Mouse (Mus musculus) cerebellum, postnatal 36 days (tissue): ENCODE data around the gene Eif4e1b.
A peak's percentile ranks its signal among the peaks of the same experiment; 100 is the strongest.

Experiments used
- DNase-seq, 2 experiments: peaks; one replicate each; pipeline ENCODE4 v3.0.0; 2021 to 2022; ENCODE audit warnings: mixed read lengths in 2 of 2

Eif4e1b gene

DNA sequence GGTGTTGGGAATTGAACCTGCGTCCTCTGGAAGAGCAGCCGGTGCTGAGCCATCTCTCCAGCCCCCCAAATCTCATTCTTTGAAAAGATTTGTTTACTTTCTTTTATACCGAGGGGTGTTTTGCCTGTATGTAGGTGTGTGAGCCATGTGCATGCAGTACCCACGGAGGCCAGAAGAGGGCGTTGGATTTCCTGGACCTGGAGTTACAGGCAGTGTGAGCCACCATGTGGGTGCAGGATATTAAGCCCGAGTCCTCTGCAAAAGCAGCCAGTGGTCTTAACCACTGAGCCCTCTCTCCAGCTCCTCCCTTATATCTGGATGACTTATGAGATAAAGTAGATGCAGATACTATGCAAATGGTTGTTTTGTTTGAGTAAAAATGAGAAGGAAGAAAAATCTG, 19.2 kb downstream of the Eif4e1b start:
- DNase-seq = no peak

DNA sequence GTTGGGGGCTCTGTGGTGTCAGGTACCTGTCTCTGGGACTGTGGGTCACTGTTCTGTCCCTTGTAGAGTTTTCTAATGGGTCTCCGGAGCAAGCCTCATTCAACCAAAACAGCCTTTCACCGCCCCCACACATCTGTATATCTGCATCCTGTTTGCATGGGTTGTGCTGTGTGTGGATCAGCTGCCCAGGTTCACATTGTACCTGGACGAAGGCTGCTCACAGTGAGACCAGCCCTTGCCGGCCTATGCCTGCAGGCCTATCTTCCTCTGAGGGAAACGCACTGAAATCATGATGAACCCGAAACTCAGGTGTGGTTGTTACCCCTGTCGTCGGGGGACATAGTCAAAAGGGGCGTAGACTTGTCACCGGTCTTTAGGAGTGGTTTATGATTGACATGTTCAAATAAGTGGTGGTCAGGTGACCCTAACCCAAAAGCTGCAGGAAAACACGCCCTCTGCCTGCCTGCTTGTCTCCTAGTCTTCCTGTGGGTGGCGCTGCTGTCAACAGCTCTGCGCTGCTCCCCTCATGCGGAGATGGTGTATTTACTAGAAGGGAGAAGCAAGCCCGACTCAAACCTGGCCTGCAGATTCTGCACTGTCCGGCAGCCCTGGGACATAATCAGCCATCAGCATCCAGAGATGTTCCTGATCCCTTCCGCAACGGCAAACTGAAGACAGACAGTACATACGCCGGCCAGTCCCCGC, 21.5 kb downstream of the Eif4e1b start:
- DNase-seq = peak; percentile 67 to 70

DNA sequence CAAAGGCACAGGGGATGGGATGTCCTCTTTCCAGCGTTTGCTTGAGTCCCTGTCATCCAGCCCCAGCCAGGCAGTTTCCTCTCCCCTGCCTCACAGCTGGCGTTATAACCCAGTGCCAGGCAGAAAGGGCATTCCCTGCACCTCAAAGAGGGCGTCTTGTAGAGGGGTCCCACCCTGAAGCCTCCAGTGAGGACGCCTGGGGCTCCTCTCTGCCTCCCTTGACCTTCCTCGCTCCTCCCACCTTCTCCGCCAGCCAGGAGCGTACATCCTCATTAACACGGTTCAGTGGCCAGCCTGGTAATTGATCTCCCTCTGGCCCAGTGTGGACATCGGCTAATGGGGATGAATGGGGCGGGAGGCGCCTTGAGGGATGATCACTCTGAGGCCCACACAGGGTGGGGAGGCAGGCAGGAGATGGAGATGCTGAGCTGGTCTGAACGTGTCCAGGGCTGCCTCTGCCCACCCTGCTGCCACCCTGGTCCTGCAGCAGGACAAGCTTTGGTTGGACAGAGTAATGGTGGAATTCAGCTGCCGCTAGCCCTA, 22.7 kb downstream of the Eif4e1b start:
- DNase-seq = no peak

DNA sequence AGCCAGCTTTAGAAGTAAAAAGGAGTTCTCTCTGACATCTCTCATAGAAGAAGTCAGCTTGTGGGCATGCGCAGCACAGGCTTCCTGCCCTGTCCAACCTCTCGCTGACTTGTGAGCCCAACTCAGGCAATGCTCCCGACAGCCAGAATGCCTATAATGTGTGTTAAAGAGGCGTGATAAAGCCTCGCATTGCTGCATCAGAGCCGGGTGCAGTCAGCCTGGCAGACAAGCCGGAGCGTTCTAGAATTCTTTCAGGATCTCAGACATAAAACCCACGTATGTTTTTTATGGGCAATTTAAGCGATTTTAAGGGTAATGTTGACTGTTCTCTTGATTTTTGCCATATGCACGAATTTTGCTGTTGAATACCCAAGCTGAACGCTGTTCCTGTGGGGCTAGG, 24.3 kb downstream of the Eif4e1b start:
- no peak for DNase-seq

DNA sequence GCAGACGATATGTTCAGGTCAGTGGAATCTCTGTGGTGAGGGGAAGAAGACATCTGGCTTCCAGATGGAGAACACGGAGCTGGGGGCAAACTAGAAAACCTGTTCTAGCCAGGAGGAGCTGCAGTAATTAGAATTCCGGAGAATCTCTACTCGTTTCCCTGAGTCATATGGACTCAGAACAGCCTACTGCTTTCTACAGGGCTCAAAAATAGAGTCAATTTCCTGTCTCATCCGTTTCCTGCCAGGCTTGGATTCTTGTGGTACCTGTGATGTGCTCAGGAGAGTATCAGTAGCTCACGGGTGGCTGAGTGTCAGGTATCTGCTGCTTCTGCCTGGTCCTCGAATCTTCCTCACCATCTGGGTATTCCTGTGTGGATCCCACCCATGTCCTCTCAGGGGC, 27.7 kb downstream of the Eif4e1b start:
- DNase-seq = no peak

DNA sequence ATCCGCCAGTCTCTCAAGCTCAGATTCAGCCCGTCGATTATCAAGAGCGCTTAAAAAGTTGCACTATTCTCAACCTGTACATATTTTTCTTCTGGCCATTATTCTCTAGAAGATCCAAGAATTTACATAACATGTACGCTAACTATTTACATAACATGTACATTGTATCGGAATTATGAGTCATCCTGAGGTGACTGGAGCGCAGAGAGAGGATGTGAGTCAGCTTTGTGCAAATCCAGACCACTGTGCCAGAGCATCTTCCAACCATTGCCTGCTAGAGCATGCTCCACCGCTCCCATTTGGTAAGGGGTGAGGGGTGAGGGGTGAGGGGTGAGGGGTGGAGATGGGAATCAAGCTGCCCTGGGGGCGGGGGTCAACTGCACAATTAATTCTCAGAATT, 29.6 kb downstream of the Eif4e1b start:
- DNase-seq = no peak

DNA sequence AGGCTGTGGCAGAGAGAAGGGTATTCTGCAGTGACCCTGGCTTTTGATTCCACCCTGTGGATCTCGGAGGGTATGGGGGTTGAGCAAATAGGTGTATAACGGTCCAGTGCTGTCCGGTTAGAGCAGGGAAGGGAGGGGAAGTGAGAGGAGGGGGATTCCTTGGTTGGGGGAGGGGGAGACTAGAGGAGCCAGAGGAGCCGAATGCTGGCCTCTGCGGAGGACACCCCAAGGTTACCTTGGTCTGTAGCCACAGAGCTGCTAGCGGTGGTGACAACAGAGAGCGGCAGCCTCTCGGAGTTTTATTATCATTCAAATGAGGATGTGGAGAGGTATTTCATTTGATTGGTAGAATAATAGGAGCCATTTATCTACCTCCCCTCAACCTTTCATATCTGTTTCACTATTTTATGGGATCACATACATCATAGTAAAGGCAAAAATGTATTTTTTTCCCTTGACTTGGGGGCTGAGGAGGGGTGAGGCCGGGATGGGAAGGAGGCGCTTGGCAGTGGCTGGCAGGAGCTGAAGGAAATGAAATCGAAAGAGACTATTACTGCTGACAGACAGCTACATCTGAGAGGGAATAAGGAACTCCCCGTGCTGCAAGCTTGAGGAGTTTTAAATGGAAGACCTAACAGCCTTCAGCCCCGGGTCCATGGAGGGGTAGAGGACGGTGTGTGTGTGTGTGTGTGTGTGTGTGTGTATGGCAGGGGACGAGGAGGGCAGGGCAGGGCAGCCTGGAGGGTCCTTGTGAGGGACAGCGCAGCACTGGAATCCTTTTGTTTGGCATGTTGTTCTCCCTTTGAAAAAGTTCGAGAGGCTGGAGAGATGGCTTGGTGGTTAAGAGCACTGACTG, 34.8 kb downstream of the Eif4e1b start:
- DNase-seq = no peak

DNA sequence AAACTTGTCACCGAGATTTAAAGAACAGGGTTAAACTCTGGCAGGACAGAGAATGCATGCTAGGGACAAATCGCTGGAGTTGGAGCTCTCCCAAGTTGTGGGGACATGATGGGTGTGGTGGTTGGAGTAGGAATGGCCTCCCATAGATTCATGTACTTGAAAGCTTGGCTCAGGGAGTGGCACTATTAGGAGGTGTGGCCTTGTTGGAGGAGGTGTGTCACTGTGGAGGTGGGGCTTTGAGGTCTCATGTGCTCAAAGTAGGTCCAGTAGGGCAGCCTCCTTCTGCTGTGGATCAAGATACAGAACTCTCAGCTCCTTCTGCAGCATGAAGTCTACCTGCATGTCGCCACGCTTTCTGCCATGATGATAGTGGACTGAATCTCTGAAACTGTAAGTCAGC, 37.3 kb downstream of the Eif4e1b start:
- DNase-seq = no peak

DNA sequence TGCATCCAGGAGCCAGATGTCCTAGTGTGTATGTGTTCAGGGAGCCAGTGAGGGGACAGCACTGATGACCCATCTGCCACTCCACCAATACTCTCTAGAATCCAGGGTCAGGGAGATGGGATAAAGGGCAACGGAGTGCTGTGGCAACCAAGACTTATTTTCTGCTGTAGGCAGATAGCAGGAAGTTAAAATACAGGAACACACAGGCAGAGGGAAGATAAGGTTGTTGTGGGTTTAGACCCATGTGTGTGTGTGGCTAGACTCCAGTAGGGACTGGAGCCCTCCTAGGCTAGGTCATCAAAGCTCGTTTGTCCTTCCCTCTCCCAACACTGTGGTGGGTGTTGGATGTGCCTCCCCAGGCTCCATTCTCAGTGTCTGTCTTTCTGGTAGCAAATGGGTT, 38.1 kb downstream of the Eif4e1b start:
- DNase-seq = no peak

DNA sequence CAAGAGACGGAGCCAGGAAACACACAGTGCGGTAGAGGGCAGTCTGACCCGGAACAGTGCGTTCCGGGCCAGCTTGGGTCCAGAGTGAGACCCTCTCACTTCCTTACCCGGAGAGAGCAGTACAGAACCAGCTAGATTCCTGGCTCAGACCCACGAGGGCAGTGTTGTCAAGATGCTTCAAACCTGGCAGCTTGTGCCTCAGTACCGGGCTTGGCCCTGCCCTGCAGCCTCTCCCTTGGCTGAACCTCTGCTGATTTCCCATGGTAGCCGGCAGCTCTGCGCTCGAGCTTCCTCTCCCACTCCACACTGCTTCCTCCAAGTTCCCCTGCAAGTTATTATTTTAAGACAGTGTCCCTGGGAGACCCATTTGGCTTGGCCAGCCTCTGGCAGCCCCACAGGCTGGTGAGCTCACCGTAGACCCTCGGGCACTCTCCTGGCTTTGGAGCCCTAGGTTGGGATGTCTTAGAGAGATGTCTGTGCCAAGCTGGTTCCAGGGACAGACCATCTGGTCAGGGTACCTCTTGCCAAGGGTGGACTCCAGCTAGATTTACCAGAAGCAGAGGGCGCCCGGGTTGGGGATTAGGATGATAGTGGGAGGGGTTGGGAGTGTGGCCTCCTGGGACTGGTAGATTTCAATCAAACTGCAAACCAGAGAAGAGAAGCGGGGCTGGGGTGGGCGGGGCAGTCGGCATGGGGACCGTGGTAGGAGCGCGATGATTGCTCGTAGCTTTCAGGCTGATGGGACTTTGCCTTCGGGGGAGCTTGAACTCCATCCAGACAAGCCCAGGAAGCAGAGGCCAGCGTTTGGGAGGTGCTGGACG, 40.5 kb downstream of the Eif4e1b start:
- peak; percentile 89 to 93 for DNase-seq

DNA sequence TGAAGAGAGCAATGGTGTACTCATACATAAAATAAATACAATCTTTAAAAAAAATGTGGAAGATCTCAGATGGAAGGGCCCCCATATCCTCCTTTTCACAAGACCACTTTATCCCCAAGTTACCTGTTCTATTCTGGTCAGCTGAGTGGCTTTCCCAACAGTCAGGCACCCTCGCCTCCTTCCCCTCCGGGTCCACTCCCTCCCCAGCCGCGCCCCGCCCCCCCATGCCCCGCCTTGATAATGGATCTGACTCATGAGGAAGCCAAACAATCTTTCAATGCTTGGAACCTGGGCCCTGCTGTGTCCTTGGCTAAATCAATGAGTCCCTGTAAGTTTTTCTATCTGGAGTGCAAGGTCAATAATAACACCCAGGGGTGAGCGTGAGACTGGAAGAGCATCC, 44.2 kb downstream of the Eif4e1b start:
- DNase-seq = no peak

DNA sequence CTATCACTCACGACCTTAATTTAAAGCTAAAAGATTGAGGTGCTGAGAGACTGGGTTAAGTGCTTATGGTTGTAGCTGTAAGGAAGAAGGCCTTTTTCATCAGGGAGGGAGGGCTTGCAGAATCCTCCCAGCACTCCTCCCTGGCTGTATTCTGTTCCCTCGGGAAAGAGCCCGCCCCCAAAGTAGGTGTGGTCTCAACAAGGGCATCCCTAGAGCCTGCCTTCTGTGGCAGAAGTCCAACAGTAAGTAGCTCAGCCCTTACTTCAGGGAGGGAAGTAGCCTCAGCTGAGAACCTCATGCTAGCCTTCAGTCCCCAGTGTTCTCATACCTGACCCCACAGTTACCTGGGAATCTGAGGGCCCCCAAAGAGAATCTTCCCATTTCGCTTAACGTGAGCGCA, 44.7 kb downstream of the Eif4e1b start:
- DNase-seq = no peak

DNA sequence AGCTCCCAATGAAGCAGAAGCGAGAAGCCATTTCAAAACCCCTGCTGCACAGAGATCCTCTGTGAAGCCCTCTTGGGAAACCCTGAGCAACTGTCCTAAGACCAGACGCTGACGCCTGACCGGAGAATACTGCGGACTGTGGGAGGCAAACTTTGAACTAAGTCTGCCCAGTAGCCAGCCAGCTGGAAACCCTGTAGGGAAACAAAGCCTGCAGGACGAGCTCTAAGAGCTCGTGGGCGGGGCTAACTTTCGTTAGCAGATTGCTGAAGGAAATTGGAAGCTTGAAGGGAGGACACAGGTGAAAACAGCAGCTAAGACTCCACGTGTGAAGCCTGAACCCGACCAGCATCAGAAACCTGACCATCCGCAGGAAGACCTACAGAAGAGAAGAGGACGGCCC, 45.7 kb downstream of the Eif4e1b start:
- no peak for DNase-seq

DNA sequence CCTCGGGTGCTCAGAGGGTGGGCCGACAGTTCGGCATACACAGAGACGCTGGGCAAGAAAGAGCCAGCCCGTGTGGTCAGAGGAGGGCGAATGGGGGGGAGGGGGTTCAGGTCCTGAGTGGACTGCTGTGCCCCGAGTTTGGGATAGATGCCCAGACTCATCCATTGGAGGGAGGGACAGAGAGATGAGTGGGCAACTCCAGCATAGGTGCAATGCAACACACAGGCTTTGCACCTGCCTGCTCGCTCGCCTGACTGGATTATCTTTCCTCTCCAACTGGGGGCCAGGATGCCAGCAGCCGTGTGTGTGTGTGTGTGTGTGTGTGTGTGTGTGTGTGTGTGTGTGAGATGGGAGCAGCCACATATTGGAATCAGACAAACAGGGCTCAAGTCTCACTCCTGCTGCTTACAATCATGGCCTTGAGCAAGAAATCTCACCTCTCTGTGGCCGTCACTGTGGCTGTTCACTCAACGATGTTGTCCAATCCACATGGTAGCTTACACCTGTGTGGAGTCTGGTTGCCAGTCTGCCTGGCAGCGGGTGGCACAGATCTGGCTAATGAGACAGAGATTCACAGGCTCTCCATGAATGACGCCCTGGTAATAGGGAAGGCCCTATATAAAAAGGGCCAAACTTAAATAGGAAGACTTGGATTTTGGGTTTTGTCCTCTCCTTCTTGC, 52.7 kb downstream of the Eif4e1b start:
- DNase-seq = peak in 1 of 2 experiments; percentile 39

DNA sequence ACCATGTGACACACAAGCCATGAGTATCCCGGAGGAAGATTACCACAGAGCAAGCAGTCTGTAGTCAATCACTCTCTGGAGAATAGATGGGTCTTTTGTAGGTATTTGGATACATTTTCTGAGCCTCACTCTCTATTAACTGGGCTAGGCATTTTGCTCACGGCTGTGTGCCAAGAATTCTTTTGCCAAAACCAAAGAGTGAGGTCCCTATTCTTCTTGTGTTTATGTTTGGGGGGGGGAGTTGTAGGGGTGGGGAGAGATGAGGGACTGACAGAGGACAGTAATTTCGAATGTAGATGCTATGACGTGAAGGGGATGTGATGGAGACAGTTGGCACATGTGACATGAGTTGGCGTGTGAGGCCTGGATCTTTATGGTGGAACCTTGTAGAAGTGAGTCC, 53.3 kb downstream of the Eif4e1b start:
- DNase-seq = no peak

DNA sequence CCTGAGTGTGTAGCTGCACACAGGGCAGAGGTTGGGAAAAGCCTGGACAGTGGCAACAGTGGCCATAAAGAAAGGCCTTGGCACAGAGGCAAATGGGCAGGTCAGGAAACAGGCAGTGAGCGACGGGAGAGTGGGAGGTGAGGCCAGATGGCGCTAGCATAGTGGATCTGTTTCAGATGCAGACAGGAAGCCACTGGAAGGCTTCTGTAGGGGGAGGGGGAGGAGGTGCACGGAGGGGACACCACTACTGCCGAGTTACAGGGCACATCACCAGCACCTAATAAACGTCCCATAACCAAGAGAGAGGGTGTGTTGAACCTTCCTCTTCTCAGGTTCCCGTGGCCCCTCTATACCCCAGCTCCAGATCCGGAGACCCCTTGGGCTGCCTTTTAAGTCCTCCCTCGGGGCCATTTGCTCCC, 53.7 kb downstream of the Eif4e1b start:
- DNase-seq = peak; percentile 51 to 60
